Comparison of ENCODE assay signal across 12 mouse cellular contexts in genomic region chr3:92246245-92246644, GRCm38 (mm10). TPM values are rescaled to one million over a fixed set of nuclear protein-coding genes. Genes with fewer than 3 reads are reported as not detected.
"Had no signal": no experiment of that assay in that cellular context is flagged by ENCODE, and none has a peak within 500 bp of the region (broad histone marks: within the 10 kb centered on the region; RNA-seq: fewer than 3 reads in every experiment).

No protein-coding gene starts in this region.

RNA-seq across cellular contexts. Expression of gene Sprr2a2, which starts 30.5 kb away (rescaled TPM):
- total RNA-seq: layer of hippocampus, postnatal 25 days; left cerebral cortex, adult 2 months; left cerebral cortex, postnatal 14 days; monocyte, adult 5-6 weeks; neutrophil, adult 5-6 weeks had no signal
- polyA plus RNA-seq: inflammation-experienced regulatory T-cells, adult 6 months; limb, embryonic 10.5 days; macrophage; midbrain, embryonic 11.5 days; midbrain, embryonic 15.5 days; neural tube, embryonic 12.5 days had no signal

RNA-seq across cellular contexts. Expression of gene Sprr2a1, which starts 30.6 kb away (rescaled TPM):
- total RNA-seq: layer of hippocampus, postnatal 25 days; left cerebral cortex, adult 2 months; left cerebral cortex, postnatal 14 days; monocyte, adult 5-6 weeks; neutrophil, adult 5-6 weeks had no signal
- polyA plus RNA-seq: limb, embryonic 10.5 days; liver, embryonic 14.5 days; macrophage; midbrain, embryonic 11.5 days; midbrain, embryonic 15.5 days; neural tube, embryonic 12.5 days had no signal

RNA-seq across cellular contexts. Expression of gene Sprr2a3, which starts 39.0 kb away (rescaled TPM):
- total RNA-seq: layer of hippocampus, postnatal 25 days; left cerebral cortex, adult 2 months; left cerebral cortex, postnatal 14 days; monocyte, adult 5-6 weeks; neutrophil, adult 5-6 weeks had no signal
- polyA plus RNA-seq: inflammation-experienced regulatory T-cells, adult 6 months; limb, embryonic 10.5 days; liver, embryonic 14.5 days; macrophage; midbrain, embryonic 11.5 days; midbrain, embryonic 15.5 days; neural tube, embryonic 12.5 days had no signal
